Mouse (Mus musculus) c-Kit-positive CD71-positive TER-119-positive erythroid progenitor cells, embryonic 14.5 days (primary cell): ENCODE results near the gene Wnt8b.

Experiments
- DNase-seq: peaks from one replicate; pipeline ENCODE4 v3.0.0-alpha.2; 2013; ENCODE audit warnings: low spot score

Wnt8b gene

GRCm38 (mm10) chr19:44562652-44563206, 69.5 kb downstream of the Wnt8b start, which contains the start of gene Hif1an:
TSS of gene Hif1an (plus strand) at chr19:44562850.
- DNase-seq: peak; percentile 97
